Mouse (Mus musculus): Measurements from ENCODE around the gene Ptprr.
A peak's percentile ranks its signal among the peaks of the same experiment; 100 is the strongest.

GRCm38 (mm10) chr10:116199035-116199434, 181.0 kb downstream of the Ptprr start:
- TF ChIP-seq CTCF (conservative IDR thresholded peaks at IDR 0.05; ENCODE audit: low read length) (peak; percentile 61), POU5F1 (IDR thresholded peaks at IDR 0.05; ENCODE audit: borderline replicate concordance, low read length) (no peak)

Measured in E14TG2a.4 (cell line).